Mouse (Mus musculus) adrenal gland, adult (tissue): ENCODE data around the gene Nr2f1.
A peak's percentile ranks its signal among the peaks of the same experiment; 100 is the strongest.

Source experiments
- DNase-seq, 2 experiments: peaks; one replicate each; pipeline ENCODE4 v3.0.0; 2022 to 2023; ENCODE audit warnings: low spot score in 1 of 2; ENCODE audit not compliant: inconsistent age in 2 of 2

Gene Nr2f1

GRCm38 (mm10) chr13:78199642-78200160 is at the start of gene Nr2f1:
Gene Nr2f1 (minus strand): TSS chr13:78199757.
- peak in 1 of 2 experiments; percentile 41 for DNase-seq

- DNase-seq = no peak
These were observed 22.1 kb upstream of the Nr2f1 start for GRCm38 (mm10) chr13:78221680-78222079.

- DNase-seq = peak in 1 of 2 experiments; percentile 33
These were observed 20.7 kb upstream of the Nr2f1 start for GRCm38 (mm10) chr13:78220238-78220637.

- peak in 1 of 2 experiments; percentile 26 for DNase-seq
These were observed 15.7 kb upstream of the Nr2f1 start for GRCm38 (mm10) chr13:78215223-78215622.

- DNase-seq = peak in 1 of 2 experiments; percentile 38
These were observed 13.6 kb upstream of the Nr2f1 start for GRCm38 (mm10) chr13:78213155-78213554.

- DNase-seq = no peak
These were observed 12.6 kb upstream of the Nr2f1 start for GRCm38 (mm10) chr13:78212111-78212510.

- peak in 1 of 2 experiments; percentile 63 for DNase-seq
These were observed 11.9 kb upstream of the Nr2f1 start for GRCm38 (mm10) chr13:78211231-78212010.

- DNase-seq = peak; percentile 51 to 87
These were observed 11.2 kb upstream of the Nr2f1 start for GRCm38 (mm10) chr13:78210748-78211089.

- peak; percentile 61 to 88 for DNase-seq
These were observed 10.6 kb upstream of the Nr2f1 start for GRCm38 (mm10) chr13:78210029-78210747.

- DNase-seq = peak in 1 of 2 experiments; percentile 66
These were observed 10.1 kb upstream of the Nr2f1 start for GRCm38 (mm10) chr13:78209611-78210028.

GRCm38 (mm10) chr13:78208689-78209410 is 9.3 kb upstream of the Nr2f1 start:
- DNase-seq = peak in 1 of 2 experiments; percentile 42

GRCm38 (mm10) chr13:78207796-78208645 is 8.5 kb upstream of the Nr2f1 start:
- DNase-seq = peak in 1 of 2 experiments; percentile 77

GRCm38 (mm10) chr13:78206891-78207430 is 7.4 kb upstream of the Nr2f1 start:
- peak in 1 of 2 experiments; percentile 70 for DNase-seq

- DNase-seq = peak in 1 of 2 experiments; percentile 75
These were observed 5.9 kb upstream of the Nr2f1 start for GRCm38 (mm10) chr13:78205426-78205825.

GRCm38 (mm10) chr13:78203348-78204061 is 3.9 kb upstream of the Nr2f1 start:
- DNase-seq = peak; percentile 82 to 94

GRCm38 (mm10) chr13:78202574-78203347 is 3.2 kb upstream of the Nr2f1 start:
- peak; percentile 75 to 91 for DNase-seq

- DNase-seq = peak; percentile 32 to 76
These were observed 2.5 kb upstream of the Nr2f1 start for GRCm38 (mm10) chr13:78201871-78202565.
